17 mouse cellular contexts compared by ENCODE assay signal in genomic region chr12:8831710-8832109, GRCm38 (mm10).
A peak's percentile ranks its signal among the peaks of the same experiment; 100 is the strongest.
DNase-seq lines count a peak whose midpoint lies in the region; ATAC-seq lines count a peak whose summit lies in the region.
"Had no signal": no experiment of that assay in that cellular context is flagged by ENCODE, and none has a peak within 500 bp of the region (broad histone marks: within the 10 kb centered on the region; RNA-seq: fewer than 3 reads in every experiment).

No protein-coding gene starts in this region.

- peak; percentile 41 for DNase-seq in cerebellum, adult 9-11 months
- DNase-seq in cerebellum, postnatal 4 days (ENCODE audit: low spot score in 2 of 2), result no peak
- DNase-seq in adrenal gland, postnatal 10 days, result no peak
- DNase-seq in heart, postnatal 36 days, result no peak
- DNase-seq: adrenal gland, adult 8-10 months; adrenal gland, postnatal 36 days; gastrocnemius, postnatal 10 days; gastrocnemius, postnatal 36 days; heart, adult 11 months; kidney, adult 2 months had no signal

- intact Hi-C loops in heart, postnatal 36 days (cut with DNase I), result no loop called here

- peak; percentile 62 for ATAC-seq in common myeloid progenitor, adult 5-6 weeks (replicated peaks; ENCODE audit: low read depth, poor library complexity, severe bottlenecking)
- ATAC-seq in megakaryocyte, adult 5-6 weeks (ENCODE audit: poor library complexity, severe bottlenecking), result peak; percentile 82
- peak; percentile 76 for ATAC-seq in monocyte, adult 5-6 weeks (replicated peaks; ENCODE audit: insufficient number of reproducible peaks, low FRiP score, low TSS enrichment, poor library complexity, severe bottlenecking)
- ATAC-seq: activated CD4-positive, CD25-positive, alpha-beta regulatory T cell, adult 4 months; forebrain, embryonic 15.5 days; hindbrain, embryonic 16.5 days; intestine, postnatal 0 days had no signal
